Mouse (Mus musculus) heart, embryonic 12.5 days (tissue): ENCODE results near the gene 2010111I01Rik. TPM values are rescaled to one million over a fixed set of nuclear protein-coding genes. Genes with fewer than 3 reads are reported as not detected.

Experiments
- ATAC-seq: fragments of 200-750 bp; cut with Nextera tagmentation; 2 replicates; pipeline ENCODE4 v1.8.0; 2017; ENCODE audit warnings: moderate TSS enrichment, moderate library complexity; ENCODE audit not compliant: insufficient number of reproducible peaks, low FRiP score
- H3K27ac ChIP-seq: fragments of 300-500 bp; sonication (generic); 2 replicates; pipeline ENCODE4 v1.5.1; 2016; ENCODE audit warnings: mild to moderate bottlenecking, moderate library complexity; ENCODE audit not compliant: poor library complexity, severe bottlenecking
- H3K27me3 ChIP-seq: fragments of 300-500 bp; sonication (generic); replicated peaks from 2 replicates; pipeline ENCODE4 v1.6.1; 2016; ENCODE audit warnings: mild to moderate bottlenecking, moderate library complexity
- H3K36me3 ChIP-seq: fragments of 300-500 bp; sonication (generic); 2 replicates; pipeline ENCODE4 v1.6.1; 2016; ENCODE audit warnings: mild to moderate bottlenecking, moderate library complexity
- H3K4me1 ChIP-seq: fragments of 300-500 bp; sonication (generic); replicated peaks from 2 replicates; pipeline ENCODE4 v1.6.1; 2016; ENCODE audit warnings: mild to moderate bottlenecking
- H3K4me2 ChIP-seq: fragments of 300-500 bp; sonication (generic); 2 replicates; pipeline ENCODE4 v1.6.1; 2016; ENCODE audit warnings: mild to moderate bottlenecking, moderate library complexity
- H3K4me3 ChIP-seq: fragments of 300-500 bp; sonication (generic); 2 replicates; pipeline ENCODE4 v1.5.1; 2016; ENCODE audit warnings: mild to moderate bottlenecking
- H3K9ac ChIP-seq: fragments of 300-500 bp; sonication (generic); 2 replicates; pipeline ENCODE4 v1.6.1; 2016; ENCODE audit warnings: mild to moderate bottlenecking, moderate library complexity
- H3K9me3 ChIP-seq: fragments of 300-500 bp; sonication (generic); replicated peaks from 2 replicates; pipeline ENCODE4 v1.6.1; 2016; ENCODE audit warnings: mild to moderate bottlenecking, moderate library complexity
- WGBS: fragments of 180-500 bp; shearing (Covaris S2); methylation state at CpG from one replicate; pipeline ENCODE4 v1.1.7; 2016; 5-methylcytosine and 5-hydroxymethylcytosine counted together
- polyA plus RNA-seq: library from polyadenylated mRNA; unstranded; fragments of >200 nt; fragmentation: Nextera tagmentation; extraction: Ambion mirVana; gene quantifications from 2 replicates; pipeline ENCODE4 v1.2.1, GENCODE M21; 2016

Gene 2010111I01Rik
- polyA plus RNA-seq, 1 experiment from 2014 or later: 53.5 TPM

- ATAC-seq: no peak
- no peak overlapping the region for H3K9ac ChIP-seq
- H3K4me1 ChIP-seq: peaks cover 30% of the 10 kb centered on the region
These were observed 331.6 kb downstream of the 2010111I01Rik start for GRCm38 (mm10) chr13:63296300-63296699.

GRCm38 (mm10) chr13:63297003-63297402 is 332.3 kb downstream of the 2010111I01Rik start:
- H3K9me3 ChIP-seq: no peaks in the 10 kb centered on the region
- H3K27me3 ChIP-seq: no peaks in the 10 kb centered on the region
- ATAC-seq: no peak
- peaks cover 66% of the 10 kb centered on the region for H3K36me3 ChIP-seq
- no peak overlapping the region for H3K4me2 ChIP-seq
- H3K9ac ChIP-seq: no peak overlapping the region
- no peak overlapping the region for H3K27ac ChIP-seq
- no peak overlapping the region for H3K4me3 ChIP-seq
- H3K4me1 ChIP-seq: peaks cover 26% of the 10 kb centered on the region
- WGBS: 91% methylated on average over 2 of the region's 2 CpGs

More at GRCm38 (mm10) chr13:63296300-63296699, 331.6 kb downstream of the 2010111I01Rik start:
- no peak overlapping the region for H3K4me3 ChIP-seq
- H3K27me3 ChIP-seq: no peaks in the 10 kb centered on the region
- H3K36me3 ChIP-seq: peaks cover 65% of the 10 kb centered on the region
- H3K27ac ChIP-seq: no peak overlapping the region
- 89% methylated on average over 11 of the region's 11 CpGs for WGBS
- H3K9me3 ChIP-seq: no peaks in the 10 kb centered on the region
- no peak overlapping the region for H3K4me2 ChIP-seq

GRCm38 (mm10) chr13:63297933-63298332 is 333.2 kb downstream of the 2010111I01Rik start:
- WGBS: 94% methylated on average over 3 of the region's 3 CpGs
- Histone ChIP-seq H3K4me1 (peaks cover 21% of the 10 kb centered on the region), H3K9me3 (no peaks in the 10 kb centered on the region), H3K36me3 (peaks cover 74% of the 10 kb centered on the region), H3K9ac (no peak overlapping the region), H3K4me3 (no peak overlapping the region), H3K27me3 (no peaks in the 10 kb centered on the region), H3K4me2 (no peak overlapping the region), H3K27ac (no peak overlapping the region)
- ATAC-seq: no peak

GRCm38 (mm10) chr13:63298931-63299330 is 334.2 kb downstream of the 2010111I01Rik start:
- Histone ChIP-seq H3K36me3 (peaks cover 84% of the 10 kb centered on the region), H3K4me3 (no peak overlapping the region), H3K4me2 (no peak overlapping the region), H3K9ac (no peak overlapping the region), H3K4me1 (peaks cover 14% of the 10 kb centered on the region), H3K27ac (no peak overlapping the region), H3K27me3 (no peaks in the 10 kb centered on the region), H3K9me3 (no peaks in the 10 kb centered on the region)
- no peak for ATAC-seq
- WGBS: 86% methylated on average over 5 of the region's 5 CpGs

GRCm38 (mm10) chr13:63300929-63301328 is 336.2 kb downstream of the 2010111I01Rik start:
- Histone ChIP-seq H3K9me3 (no peaks in the 10 kb centered on the region), H3K4me1 (peaks cover 8% of the 10 kb centered on the region; the same call in 1 of the 2 replicates), H3K4me3 (no peak overlapping the region), H3K36me3 (peaks cover 94% of the 10 kb centered on the region), H3K27ac (no peak overlapping the region), H3K27me3 (no peaks in the 10 kb centered on the region), H3K4me2 (no peak overlapping the region), H3K9ac (no peak overlapping the region)
- 83% methylated on average over 7 of the region's 7 CpGs for WGBS
- no peak for ATAC-seq

GRCm38 (mm10) chr13:63301764-63302209 is 337.1 kb downstream of the 2010111I01Rik start:
- H3K27me3 ChIP-seq: no peaks in the 10 kb centered on the region
- H3K9me3 ChIP-seq: no peaks in the 10 kb centered on the region
- peaks cover 8% of the 10 kb centered on the region; the same call in 1 of the 2 replicates for H3K4me1 ChIP-seq
- peaks cover 94% of the 10 kb centered on the region for H3K36me3 ChIP-seq
- no peak overlapping the region for H3K9ac ChIP-seq
- H3K4me2 ChIP-seq: no peak overlapping the region
- H3K4me3 ChIP-seq: no peak overlapping the region
- 57% methylated on average over 3 of the region's 3 CpGs for WGBS
- H3K27ac ChIP-seq: no peak overlapping the region
- no peak for ATAC-seq

- peaks cover 8% of the 10 kb centered on the region; the same call in 1 of the 2 replicates for H3K4me1 ChIP-seq
- 90% methylated on average over 5 of the region's 5 CpGs for WGBS
These were observed 337.7 kb downstream of the 2010111I01Rik start for GRCm38 (mm10) chr13:63302381-63302780.

GRCm38 (mm10) chr13:63304124-63304792 is 339.6 kb downstream of the 2010111I01Rik start:
- ATAC-seq: no peak
- no peak overlapping the region for H3K4me2 ChIP-seq
- no peaks in the 10 kb centered on the region for H3K9me3 ChIP-seq
- no peak overlapping the region for H3K27ac ChIP-seq
- H3K4me3 ChIP-seq: no peak overlapping the region
- peaks cover 77% of the 10 kb centered on the region for H3K36me3 ChIP-seq
- H3K27me3 ChIP-seq: no peaks in the 10 kb centered on the region
- peaks cover 18% of the 10 kb centered on the region for H3K4me1 ChIP-seq
- H3K9ac ChIP-seq: no peak overlapping the region
- WGBS: 55% methylated on average over 6 of the region's 6 CpGs

More at GRCm38 (mm10) chr13:63302381-63302780, 337.7 kb downstream of the 2010111I01Rik start:
- H3K27me3 ChIP-seq: no peaks in the 10 kb centered on the region
- no peaks in the 10 kb centered on the region for H3K9me3 ChIP-seq
- H3K9ac ChIP-seq: no peak overlapping the region
- H3K27ac ChIP-seq: no peak overlapping the region
- no peak overlapping the region for H3K4me3 ChIP-seq
- H3K4me2 ChIP-seq: no peak overlapping the region
- peaks cover 90% of the 10 kb centered on the region for H3K36me3 ChIP-seq
- ATAC-seq: no peak

GRCm38 (mm10) chr13:63304799-63305159 is 340.1 kb downstream of the 2010111I01Rik start:
- H3K36me3 ChIP-seq: peaks cover 73% of the 10 kb centered on the region
- 73% methylated on average over 3 of the region's 3 CpGs for WGBS
- no peak overlapping the region for H3K9ac ChIP-seq
- peaks cover 23% of the 10 kb centered on the region for H3K4me1 ChIP-seq
- no peaks in the 10 kb centered on the region for H3K9me3 ChIP-seq
- no peak overlapping the region for H3K4me2 ChIP-seq
- ATAC-seq: no peak
- H3K27me3 ChIP-seq: no peaks in the 10 kb centered on the region
- no peak overlapping the region for H3K4me3 ChIP-seq
- no peak overlapping the region for H3K27ac ChIP-seq

GRCm38 (mm10) chr13:63305160-63306011 is 340.7 kb downstream of the 2010111I01Rik start:
- Histone ChIP-seq H3K36me3 (peaks cover 67% of the 10 kb centered on the region), H3K27me3 (no peaks in the 10 kb centered on the region), H3K27ac (no peak overlapping the region), H3K4me1 (peaks cover 23% of the 10 kb centered on the region), H3K4me2 (no peak overlapping the region), H3K9me3 (no peaks in the 10 kb centered on the region), H3K9ac (no peak overlapping the region), H3K4me3 (no peak overlapping the region)
- 0 out of 2 replicates have a peak, but pooled peaks have one; percentile 26 for ATAC-seq
- WGBS: 83% methylated on average over 16 of the region's 16 CpGs

GRCm38 (mm10) chr13:63306768-63307167 is 342.1 kb downstream of the 2010111I01Rik start:
- Histone ChIP-seq H3K9ac (no peak overlapping the region), H3K9me3 (no peaks in the 10 kb centered on the region), H3K4me3 (no peak overlapping the region), H3K27me3 (no peaks in the 10 kb centered on the region), H3K36me3 (peaks cover 64% of the 10 kb centered on the region), H3K4me2 (no peak overlapping the region), H3K4me1 (peaks cover 23% of the 10 kb centered on the region), H3K27ac (no peak overlapping the region)
- no peak for ATAC-seq
- WGBS: 82% methylated on average over 5 of the region's 5 CpGs
